Mouse (Mus musculus): Measurements from ENCODE around the gene Slc1a1.

Slc1a1 gene

DNA sequence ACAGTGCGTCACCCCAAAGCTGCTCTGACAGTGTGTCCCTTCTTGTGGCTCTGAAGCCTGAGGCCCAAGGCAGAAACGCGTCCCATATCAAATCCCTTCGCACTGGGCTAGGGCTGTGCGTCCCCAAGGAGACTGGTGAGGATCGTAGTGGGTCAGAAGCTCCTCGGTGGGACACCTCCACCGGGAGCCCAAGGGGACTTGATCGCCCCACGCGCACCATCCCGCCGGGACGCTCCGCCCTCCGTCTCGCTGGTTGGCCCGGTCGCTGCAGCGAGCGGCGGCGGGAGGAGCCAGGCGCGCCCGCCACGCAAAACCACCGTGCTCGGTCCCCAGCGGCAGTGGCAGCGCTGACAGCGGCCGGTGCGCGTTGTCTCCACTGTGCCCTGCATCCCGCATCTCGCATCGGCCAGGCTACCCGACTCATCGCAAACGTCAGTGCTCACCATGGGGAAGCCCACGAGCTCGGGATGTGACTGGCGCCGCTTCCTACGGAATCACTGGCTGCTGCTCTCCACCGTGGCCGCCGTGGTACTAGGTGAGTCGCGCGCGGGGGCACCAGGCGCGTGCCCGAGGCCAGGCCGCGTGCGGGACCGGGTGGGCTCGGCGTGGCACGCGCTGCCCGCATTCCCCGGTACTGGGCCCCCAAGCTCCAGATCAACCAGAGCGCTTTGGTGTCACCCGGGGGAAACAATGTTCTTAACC, at the start of gene Slc1a1:
TSS of gene Slc1a1 (plus strand) at position 252 of the 702 bp plus-strand sequence.
- DNase-seq (ENCODE audit: low spot score) = no peak

DNA sequence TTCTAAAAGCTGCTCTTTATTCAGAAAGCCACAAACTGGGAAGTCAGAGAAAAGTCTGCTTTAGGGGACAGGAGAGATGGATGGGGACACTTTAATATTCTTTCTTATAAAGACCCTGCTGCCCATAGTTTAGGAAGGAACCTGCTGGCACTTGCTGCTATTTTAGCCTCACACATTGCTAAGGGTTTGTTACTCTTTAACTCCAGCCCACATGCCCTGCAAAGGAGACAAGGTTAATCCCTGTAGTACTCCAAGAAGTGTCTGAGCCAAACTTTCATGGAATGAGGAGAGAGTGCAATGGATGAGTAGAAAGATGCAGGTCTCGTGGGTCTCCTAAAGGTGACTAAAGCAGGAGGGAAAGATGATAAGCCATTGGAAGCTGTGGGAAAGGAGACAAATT, 44.7 kb upstream of the Slc1a1 start:
- no peak for DNase-seq (ENCODE audit: low spot score)

DNA sequence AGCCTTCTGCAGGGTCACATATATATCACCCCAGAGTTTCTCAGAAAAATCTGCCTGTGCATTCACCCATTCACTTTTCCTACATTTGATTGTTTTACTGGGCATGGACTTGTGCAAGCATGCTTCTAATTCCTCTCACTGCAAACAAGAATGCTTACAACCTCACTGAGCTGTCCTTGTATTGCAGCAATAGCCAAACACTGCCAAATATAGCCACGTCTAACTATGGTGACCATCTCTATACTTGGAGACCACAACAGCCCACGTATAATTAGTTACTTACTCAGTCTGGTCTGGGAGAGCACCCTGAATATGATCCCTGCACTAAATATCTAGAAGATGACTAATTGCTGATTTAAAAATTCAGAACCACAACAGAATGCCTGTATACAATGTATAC, 41.5 kb upstream of the Slc1a1 start:
- DNase-seq (ENCODE audit: low spot score) = no peak

DNA sequence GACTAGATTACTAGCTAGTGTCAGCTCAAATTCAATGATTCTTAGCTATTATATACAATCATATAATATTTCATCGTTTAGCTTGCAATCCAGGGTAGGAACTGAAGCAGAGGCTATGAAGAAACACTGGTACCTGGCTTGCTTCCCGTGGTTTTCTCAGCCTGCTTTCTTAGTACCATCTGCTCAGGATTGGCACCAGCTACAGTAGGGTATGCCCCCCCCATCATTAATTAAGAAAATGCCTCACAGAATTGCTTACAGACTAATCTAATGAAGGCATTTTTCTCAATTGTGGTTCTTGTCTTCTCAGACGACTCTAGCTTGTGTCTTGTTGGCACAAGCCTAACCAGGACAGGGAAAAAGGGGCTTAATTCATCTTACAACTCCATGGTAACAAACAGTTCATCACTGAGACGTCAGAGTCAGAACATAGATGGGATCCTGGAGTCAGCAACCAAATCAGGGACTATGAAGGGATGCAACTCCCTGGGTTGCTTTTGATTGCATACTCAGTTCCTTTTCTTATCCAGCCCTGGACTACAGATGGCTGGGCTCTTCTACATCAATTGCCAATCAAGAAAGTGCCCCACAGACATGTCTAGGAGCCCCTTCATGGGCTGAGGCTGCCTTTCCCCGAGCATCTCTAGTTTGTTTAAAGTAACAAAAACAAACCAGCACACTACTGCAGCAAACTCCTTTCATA, 38.6 kb upstream of the Slc1a1 start:
- DNase-seq (ENCODE audit: low spot score) = no peak

DNA sequence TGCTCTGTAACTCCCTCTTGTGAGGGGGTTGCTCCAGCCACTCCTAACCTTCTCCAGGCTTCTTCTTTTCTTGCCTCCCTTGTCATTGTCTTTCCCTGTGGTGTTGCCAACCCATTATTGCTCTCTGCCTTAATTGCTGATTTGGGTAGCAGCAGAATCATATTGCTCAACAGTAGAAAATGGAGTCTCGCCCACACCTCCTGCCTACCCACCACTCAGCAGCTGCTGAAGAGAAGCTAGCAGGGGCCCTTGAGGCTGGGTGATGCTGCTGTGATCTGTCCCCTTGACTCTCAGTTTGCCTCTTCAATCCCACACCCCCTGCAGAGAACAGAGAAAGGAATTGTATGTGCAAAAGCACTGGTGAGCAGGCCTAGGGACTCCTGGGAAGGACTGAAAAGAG, 37.9 kb upstream of the Slc1a1 start:
- DNase-seq (ENCODE audit: low spot score) = no peak

DNA sequence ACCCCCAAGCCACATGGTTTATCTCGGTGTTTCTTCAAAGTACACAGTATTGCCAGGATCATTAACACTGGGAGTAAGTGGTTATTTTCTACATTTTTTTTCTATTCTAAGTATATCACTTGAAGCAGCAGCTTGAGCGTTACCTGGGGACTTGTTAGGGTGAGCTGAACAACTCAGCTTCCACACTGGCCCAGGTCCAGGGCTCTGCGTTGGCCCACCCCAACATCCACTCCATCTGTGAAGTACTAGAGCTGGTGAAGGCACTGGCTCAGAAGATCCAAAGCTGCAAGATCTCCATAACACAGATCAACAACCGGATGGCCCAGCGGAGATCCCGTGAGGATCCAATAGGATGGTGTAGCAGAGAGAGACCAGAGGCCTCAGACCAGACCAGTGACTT, 37.2 kb upstream of the Slc1a1 start:
- no peak for DNase-seq (ENCODE audit: low spot score)

DNA sequence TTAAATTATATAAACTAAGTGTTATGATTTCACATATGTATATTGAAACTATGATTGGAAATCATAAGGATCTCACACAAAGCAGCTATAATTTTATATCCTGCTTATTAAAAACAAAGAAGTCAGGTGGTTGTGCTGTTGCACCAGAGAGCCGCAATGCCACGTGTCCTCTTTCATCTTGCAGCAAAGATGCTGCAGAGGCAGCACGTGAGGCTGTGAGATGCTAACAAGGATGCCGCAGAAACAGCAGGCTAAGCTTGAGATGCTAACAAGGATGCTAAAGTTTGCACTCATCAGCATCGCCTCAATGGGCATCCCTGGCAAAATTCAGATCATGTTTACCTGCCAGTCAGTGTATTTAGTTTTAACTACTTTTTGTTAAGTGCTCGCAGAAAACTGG, 34.4 kb upstream of the Slc1a1 start:
- DNase-seq (ENCODE audit: low spot score) = no peak

DNA sequence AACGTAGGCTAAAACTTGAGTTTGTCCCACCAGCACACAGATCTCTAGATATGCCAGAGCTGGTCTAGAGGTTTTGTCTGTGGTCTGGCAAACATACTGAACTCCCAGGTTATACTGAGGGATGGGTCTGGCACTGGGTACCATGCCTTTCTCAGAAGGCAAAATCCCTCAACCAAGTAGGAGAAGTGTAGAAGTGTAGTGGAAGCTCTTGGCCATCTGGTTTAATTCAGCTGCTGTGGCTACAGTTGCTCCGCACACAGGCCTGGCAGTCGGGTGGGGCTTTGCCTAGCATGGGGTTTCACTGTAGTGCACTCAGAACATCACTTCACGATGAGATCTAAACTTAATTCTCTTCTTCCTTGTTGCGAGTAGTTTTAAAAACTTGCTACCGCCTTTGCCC, 28.6 kb upstream of the Slc1a1 start:
- DNase-seq (ENCODE audit: low spot score) = no peak

DNA sequence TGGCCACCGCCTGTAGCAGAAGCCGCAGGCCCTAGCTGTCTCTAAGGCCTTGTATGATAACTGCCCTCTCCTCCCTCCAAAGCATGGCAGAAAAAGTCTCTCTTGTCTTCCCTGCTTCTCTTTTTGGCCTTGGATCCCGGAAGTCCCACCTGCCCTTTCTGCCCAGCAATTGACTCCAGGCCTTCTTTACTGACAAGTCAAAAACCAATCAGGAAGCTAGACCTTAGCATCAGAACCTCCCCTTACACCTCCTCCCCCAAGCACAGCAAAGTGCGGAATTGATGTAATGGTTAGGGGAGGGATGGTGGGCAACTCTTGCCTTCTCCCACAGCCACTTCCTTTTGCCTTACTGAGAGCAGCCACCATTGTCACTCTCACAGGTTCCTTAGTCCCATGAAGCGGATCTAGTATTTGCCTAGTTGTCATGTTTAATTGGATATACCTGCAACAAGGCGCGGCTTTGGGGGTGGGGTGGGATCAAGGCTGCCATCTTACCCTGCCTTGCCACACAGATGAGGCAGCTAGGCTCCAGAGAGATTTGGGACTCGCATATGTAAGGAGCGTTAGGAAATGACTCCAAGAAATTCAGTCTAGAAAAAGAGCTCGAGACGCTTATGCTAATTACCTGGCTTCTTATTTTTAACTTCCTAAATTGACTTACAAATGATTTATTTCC, 27.9 kb upstream of the Slc1a1 start:
- no peak for DNase-seq (ENCODE audit: low spot score)

DNA sequence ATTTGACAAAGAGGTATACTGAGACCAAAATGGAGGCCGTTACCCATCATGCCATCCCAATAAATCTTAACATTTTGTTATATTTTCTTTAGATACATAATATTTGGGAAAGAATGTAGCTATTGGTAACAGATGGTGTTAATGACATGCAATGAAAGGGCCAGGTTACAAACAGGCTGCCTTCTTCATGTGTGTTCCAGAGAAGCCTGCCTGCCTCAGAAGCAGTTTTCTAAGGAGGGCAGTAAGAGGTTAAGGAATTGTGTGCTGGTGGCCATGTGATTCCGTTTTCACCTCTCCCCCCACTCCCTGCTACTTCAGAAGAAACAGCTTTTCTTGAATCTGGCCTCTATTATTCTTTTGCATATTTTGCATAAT, 27.4 kb upstream of the Slc1a1 start:
- DNase-seq (ENCODE audit: low spot score) = no peak

DNA sequence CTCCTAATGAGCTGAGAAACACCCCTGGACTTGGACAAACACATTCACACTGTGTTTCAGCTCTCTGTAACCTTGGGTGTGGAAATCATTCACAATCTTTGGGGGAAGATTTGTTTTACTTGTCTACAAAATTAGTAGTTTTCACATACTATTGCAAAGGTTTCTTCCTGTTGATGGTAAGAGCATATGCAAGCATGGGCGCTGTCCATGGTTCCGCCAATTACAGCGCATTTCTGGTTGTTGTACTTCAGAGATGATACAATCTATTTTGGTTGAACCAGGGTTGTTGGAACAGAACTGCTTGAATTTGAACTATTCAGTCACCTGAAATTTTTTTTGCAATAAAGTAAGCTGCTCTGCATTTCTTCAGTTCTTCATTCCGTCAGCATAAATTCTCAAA, 16.6 kb upstream of the Slc1a1 start:
- DNase-seq (ENCODE audit: low spot score) = no peak

DNA sequence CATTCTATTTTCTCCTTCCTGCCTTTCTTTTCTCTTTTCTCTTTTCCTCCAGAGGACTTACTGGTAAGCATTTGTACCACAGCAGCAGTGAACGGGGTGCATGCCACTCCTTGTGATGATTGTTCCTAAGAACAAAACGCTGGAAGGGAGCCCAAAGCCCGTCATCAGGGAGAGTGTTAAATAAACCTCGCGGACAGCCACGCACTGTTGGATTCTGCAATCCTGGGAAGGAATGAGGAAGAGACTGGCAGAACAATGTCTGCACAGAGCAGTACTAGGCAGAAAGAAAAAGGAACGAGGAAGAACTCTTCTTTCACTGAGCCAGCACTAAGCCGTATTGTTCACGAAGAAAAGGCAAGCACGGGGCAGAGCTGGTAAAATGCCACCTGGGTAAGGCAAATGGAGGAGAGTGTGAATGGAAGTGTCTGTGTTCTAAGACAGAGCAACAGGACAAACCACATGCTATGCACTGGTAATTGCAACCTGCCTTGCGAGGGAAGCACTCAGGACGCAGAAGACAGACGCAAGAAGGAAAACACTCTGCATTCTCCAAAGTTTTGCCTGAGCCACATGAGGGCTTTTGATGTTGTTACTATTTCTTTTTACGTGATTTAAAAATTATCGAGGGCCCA, 7.0 kb upstream of the Slc1a1 start:
- DNase-seq (ENCODE audit: low spot score) = no peak

DNA sequence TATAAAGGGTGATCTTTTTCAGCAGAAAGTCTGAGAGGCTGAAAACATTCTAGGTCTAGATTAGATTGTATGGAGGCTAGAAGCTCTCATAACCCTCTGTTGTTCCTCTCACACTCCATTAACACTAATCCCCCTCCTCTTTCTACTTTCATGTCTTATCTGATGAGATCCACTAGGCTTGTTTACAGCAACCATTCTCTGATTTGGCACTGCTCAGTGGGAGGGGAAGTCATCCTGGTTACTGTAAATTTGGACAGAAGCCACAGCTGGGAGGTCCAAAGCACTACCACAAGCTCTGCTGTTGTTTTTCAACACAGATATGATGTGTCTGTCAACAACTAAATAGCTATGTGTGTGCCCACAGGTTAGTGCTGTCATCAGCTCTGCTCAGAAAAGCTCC, 3.5 kb upstream of the Slc1a1 start:
- no peak for DNase-seq (ENCODE audit: low spot score)

DNA sequence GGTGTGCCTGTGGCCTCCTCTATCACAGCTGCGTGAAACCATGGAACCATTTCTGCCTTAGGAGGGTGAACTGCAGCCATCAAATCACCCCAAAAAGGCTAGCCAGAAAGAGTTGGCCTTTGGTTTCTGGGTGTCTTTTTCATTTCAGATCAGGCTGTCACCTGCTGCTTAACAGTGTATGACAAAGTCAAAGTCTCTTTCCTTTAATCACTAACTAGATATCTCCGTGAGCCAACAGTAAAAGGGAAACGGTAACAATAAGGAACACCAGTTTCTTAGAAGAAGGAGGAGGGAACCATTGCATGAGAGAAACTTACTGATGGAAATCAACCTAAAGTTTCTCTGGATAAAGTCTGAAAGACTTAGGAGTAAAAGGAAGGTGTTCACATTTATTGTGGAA, 2.2 kb upstream of the Slc1a1 start:
- DNase-seq (ENCODE audit: low spot score) = no peak

DNA sequence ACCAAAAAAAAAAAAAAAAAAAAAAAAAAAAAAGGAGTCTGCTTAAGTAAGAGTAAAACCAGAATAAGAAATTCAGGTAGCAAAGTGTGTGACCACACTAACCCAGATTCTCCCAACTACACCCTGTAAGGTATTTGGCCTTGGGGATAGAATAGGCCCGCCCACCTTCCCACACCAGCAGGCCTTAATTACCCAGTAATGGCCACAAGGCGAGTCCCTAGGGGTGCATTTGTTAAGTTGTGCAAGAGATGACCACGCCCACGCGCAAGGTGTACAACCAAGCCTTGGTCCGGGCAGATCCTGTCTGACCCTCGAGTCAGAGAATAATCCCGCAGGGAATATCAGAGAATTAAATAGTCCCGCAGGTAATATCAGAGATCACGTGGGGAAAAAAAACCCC, 461 bp upstream of the Slc1a1 start:
- DNase-seq (ENCODE audit: low spot score) = peak; percentile 14

DNA sequence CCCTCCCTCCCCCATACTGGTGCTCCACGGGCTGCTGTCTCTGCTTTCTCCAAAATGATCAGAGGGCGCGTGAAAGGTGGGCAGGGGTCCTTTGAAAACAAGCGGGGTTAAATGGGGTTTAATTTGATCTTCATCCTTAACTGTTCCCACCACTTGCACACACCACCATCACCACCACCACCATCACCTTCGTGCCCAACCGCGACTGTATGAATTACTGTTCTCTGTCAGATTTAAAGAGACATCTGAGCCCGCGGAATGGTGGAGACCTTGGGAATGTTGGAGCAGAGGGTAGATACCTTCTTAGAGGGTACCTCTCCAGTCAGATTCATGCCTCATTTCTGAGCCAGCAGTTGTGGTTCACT, 633 bp downstream of the Slc1a1 start:
- DNase-seq (ENCODE audit: low spot score) = no peak

DNA sequence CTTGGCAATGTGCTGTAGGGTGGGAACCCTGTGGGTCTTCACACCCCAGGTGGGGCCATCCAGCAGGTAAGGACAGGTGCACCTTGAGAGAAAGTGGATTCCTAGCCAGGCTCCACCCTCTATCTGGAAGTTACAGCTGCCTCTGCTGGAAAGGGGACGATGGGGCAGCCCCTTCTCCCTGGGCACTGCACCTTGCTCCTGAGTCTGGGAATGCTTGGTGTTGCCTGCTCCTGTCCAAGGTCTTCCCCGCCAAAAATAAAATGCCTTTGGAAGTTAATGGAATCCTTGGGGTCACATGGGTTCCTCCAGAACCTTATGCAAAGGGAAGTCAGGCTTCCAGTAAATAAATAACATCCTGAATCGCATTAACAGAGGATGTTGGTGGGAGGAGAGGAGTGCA, 1.3 kb downstream of the Slc1a1 start:
- no peak for DNase-seq (ENCODE audit: low spot score)

DNA sequence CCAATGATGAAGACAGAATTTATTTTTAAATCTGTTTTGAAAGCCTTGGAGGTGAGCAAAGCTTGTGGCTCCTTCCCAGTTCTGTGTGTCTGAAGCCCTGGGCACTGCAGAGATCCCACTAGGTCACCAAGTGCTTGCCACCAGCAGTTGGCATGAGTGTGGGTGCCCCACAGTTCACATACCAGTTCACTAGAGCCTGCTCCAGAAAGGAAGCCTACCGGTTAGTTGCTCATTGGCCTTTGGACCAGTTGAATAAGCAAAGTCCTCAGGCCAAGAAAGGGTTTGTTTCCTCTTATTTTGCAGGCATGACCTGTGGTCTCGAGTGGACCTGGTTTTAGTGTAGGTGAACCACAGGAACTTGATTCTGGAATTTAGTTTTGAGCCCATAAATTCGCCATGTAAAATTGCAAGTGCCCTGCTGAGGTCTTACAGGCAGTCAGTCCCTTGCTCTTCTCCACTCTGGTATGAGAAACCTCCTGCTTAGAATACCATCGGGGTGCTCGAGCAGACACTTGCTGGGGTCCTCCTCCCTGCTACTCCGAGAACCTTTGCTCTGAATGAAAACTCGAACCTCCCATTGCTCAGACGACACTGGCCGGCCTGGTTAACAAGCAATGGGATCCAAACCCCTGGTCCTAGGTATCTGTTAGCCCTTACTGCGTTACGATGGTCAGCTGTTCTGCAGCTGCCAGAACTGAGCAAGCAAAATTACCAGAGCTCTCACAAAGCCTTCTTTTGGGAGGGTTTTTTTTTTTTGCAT, 2.0 kb downstream of the Slc1a1 start:
- DNase-seq (ENCODE audit: low spot score) = no peak

DNA sequence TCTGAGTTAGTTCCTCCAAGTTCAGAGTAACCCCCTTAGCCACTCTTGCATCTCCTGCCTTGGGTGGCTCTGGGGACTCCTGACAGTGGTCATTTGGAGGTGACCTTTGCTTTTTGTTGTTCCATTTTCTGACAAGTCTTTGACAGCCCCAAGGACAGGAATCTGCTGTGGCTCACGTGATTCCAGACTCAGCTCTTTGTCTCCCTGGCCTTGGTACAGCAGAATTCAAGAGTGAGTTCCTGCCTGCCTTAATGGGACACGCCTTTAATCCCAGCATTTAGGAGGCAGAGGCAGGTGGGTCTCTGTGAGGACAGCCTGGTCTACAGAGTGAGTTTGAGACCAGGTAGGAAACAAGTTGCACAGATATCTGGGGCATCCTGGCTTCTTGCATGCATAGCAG, 3.9 kb downstream of the Slc1a1 start:
- no peak for DNase-seq (ENCODE audit: low spot score)

DNA sequence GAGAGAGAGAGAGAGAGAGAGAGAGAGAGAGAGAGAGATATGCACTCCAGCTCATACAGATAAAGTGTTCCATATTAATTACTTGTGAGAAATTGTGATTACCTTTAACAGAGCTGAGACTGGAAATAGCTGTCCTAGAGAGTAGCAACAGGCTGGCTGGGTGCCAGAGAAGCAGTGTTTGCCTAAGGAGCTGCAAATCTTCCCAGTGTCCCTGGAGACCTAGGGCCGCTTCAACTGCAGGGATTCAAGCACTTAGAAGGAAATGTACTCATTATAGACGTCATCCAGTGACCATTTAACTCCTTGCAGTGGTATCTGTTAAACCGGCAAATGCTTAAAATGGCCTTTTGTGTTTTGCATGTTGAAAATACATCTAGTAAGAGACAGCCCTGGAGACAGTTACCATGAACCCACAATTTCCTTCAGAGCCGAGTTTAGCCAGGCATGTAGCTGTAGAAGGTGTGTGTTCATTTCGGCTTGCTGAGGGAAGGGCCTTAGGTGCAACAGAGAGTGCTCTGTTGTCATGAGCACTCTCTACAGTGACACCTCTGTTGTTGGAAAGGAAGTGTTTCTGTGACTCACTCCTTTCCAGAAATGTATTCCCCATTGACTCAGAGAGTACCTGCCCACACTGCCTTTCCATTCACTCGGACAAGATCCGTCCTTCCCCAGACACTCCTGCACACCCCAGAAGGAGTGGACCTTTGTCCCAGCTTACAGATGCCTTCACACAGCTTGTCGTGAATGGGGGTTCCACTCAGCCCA, 10.3 kb downstream of the Slc1a1 start:
- no peak for DNase-seq (ENCODE audit: low spot score)

DNA sequence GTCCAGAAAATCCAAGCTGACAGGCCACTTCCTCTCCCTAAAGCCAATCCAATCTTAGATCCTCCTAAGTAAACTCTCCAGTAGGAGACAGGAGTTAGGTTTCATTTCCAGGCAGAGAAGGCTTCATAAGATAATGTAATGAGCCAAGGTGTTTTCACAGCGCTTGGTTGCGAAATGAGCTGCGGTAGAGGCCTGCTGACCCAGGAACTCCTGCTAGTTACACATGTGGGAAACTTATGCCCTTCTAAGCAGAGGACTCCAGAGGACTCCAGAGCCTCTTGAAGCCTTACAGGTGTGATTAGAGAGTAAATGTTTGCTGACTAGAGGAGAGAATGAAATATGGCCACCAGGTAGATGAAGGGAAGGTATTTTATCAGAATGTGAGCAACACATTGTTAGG, 15.7 kb downstream of the Slc1a1 start:
- DNase-seq (ENCODE audit: low spot score) = no peak

DNA sequence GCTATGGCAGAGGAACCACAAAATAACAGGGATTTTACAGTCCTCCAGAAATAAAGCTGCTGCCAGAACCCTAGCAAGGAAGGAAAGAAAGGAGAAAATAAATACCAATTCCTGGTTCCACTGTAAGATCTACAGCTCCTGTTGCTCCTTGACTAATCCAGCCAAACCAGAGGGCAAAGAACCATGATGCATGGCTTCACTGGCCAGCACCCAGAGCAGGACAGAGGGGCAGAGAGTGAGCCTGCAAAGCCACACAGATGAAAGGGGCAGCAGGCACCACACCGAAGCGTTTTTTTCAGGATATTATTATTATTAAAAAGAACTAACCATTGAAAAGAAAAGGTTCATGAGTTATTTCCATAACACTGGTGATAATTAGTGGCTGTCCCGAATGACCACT, 17.2 kb downstream of the Slc1a1 start:
- no peak for DNase-seq (ENCODE audit: low spot score)

Measured in testis, postnatal 14 days (tissue).